Mouse (Mus musculus) testis, adult 2 months (tissue): ENCODE measurements around the gene E4f1.
"Not testable (repeated sequence)": the region's sequence is repeated elsewhere in the genome, so short reads cannot be mapped to it uniquely, and the experiment has no call there.

ENCODE experiments used
- CTCF ChIP-seq: fragments of 200-500 bp; IDR thresholded peaks from 2 replicates; pipeline ENCODE4 v1.5.1; 2012; ENCODE audit warnings: low read depth, mild to moderate bottlenecking, inconsistent platforms, low read length, moderate library complexity; ENCODE audit not compliant: control insufficient read depth, insufficient read depth, insufficient replicate concordance
- POLR2A ChIP-seq: fragments of 200-500 bp; IDR thresholded peaks from 2 replicates; pipeline ENCODE4 v1.6.1; 2012; ENCODE audit warnings: low read depth, mild to moderate bottlenecking, inconsistent platforms, low read length, moderate library complexity; ENCODE audit not compliant: control insufficient read depth

- TF ChIP-seq POLR2A, CTCF: not testable (repeated sequence)
Observed at GRCm38 (mm10) chr17:24425326-24425725, 44.8 kb downstream of the E4f1 start.
